Mouse (Mus musculus) liver, embryonic 12.5 days (tissue): ENCODE data around the gene Gm49673. TPM values are rescaled to one million over a fixed set of nuclear protein-coding genes. Genes with fewer than 3 reads are reported as not detected.
"Not testable (repeated sequence)": the region's sequence is repeated elsewhere in the genome, so short reads cannot be mapped to it uniquely, and the experiment has no call there.

ENCODE experiments used
- ATAC-seq: fragments of 200-750 bp; cut with Nextera tagmentation; 2 replicates; pipeline ENCODE4 v1.8.0; 2017; ENCODE audit warnings: moderate number of reproducible peaks, mild to moderate bottlenecking, moderate library complexity
- H3K27ac ChIP-seq: fragments of 300-500 bp; sonication (generic); 2 replicates; pipeline ENCODE4 v1.5.1; 2016; ENCODE audit warnings: mild to moderate bottlenecking
- H3K27me3 ChIP-seq: fragments of 300-500 bp; sonication (generic); replicated peaks from 2 replicates; pipeline ENCODE4 v1.6.1; 2016; ENCODE audit warnings: mild to moderate bottlenecking, moderate library complexity
- H3K36me3 ChIP-seq: fragments of 300-500 bp; sonication (generic); 2 replicates; pipeline ENCODE4 v1.6.1; 2016; ENCODE audit warnings: mild to moderate bottlenecking, moderate library complexity
- H3K4me1 ChIP-seq: fragments of 300-500 bp; sonication (generic); 2 replicates; pipeline ENCODE4 v1.6.1; 2016
- H3K4me2 ChIP-seq: fragments of 300-500 bp; sonication (generic); 2 replicates; pipeline ENCODE4 v1.6.1; 2016; ENCODE audit warnings: mild to moderate bottlenecking, moderate library complexity
- H3K4me3 ChIP-seq: fragments of 300-500 bp; sonication (generic); 2 replicates; pipeline ENCODE4 v1.5.1; 2016; ENCODE audit warnings: mild to moderate bottlenecking, moderate library complexity
- H3K9ac ChIP-seq: fragments of 300-500 bp; sonication (generic); 2 replicates; pipeline ENCODE4 v1.6.1; 2016; ENCODE audit warnings: mild to moderate bottlenecking, moderate library complexity
- H3K9me3 ChIP-seq: fragments of 300-500 bp; sonication (generic); replicated peaks from 2 replicates; pipeline ENCODE4 v1.6.1; 2016; ENCODE audit warnings: mild to moderate bottlenecking, moderate library complexity
- WGBS: fragments of 180-500 bp; shearing (Covaris S2); methylation state at CpG from one replicate; pipeline ENCODE4 v1.1.7; 2016; ENCODE audit not compliant: insufficient replicate concordance; 5-methylcytosine and 5-hydroxymethylcytosine counted together
- polyA plus RNA-seq: library from polyadenylated mRNA; unstranded; fragments of >200 nt; fragmentation: Nextera tagmentation; extraction: Ambion mirVana; gene quantifications from 2 replicates; pipeline ENCODE4 v1.2.1, GENCODE M21; 2016

Gm49673 gene
- polyA plus RNA-seq, 1 experiment from 2014 or later = not detected

GRCm38 (mm10) chr17:8164701-8165607 lies 17.4 kb upstream of the Gm49673 start, which contains the start of gene Fgfr1op:
TSS of gene Fgfr1op (plus strand) at chr17:8165501.
- 1% methylated on average over 15 of the region's 55 CpGs for WGBS
- H3K4me1 ChIP-seq, H3K27me3 ChIP-seq, H3K9me3 ChIP-seq: not testable (repeated sequence)
- ATAC-seq = peak; percentile 97
- Histone ChIP-seq H3K27ac (peak within 1 kb of the TSS; percentile 56; the same call in 1 of the 2 replicates), H3K4me3 (peak within 1 kb of the TSS; percentile 68), H3K9ac (peak within 1 kb of the TSS; percentile 79), H3K36me3 (peaks cover 14% of the 10 kb centered on the region), H3K4me2 (peak within 1 kb of the TSS; percentile 58)

- H3K27ac ChIP-seq, H3K36me3 ChIP-seq, H3K27me3 ChIP-seq, ATAC-seq, H3K4me1 ChIP-seq, H3K4me3 ChIP-seq, H3K4me2 ChIP-seq, H3K9me3 ChIP-seq, H3K9ac ChIP-seq: not testable (repeated sequence)
- 46% methylated on average over 2 of the region's 3 CpGs for whole genome bisulfite sequencing
These were observed 13.4 kb upstream of the Gm49673 start for GRCm38 (mm10) chr17:8160969-8161368.

GRCm38 (mm10) chr17:8158627-8159026 lies 11.0 kb upstream of the Gm49673 start:
- not testable (repeated sequence) for H3K4me1 ChIP-seq, H3K9me3 ChIP-seq, H3K4me3 ChIP-seq, H3K9ac ChIP-seq, H3K27me3 ChIP-seq, H3K36me3 ChIP-seq, H3K27ac ChIP-seq, H3K4me2 ChIP-seq, ATAC-seq
- no CpG with 5 or more reads among the region's 1 CpGs for WGBS

- H3K4me2 ChIP-seq, H3K27ac ChIP-seq, H3K4me1 ChIP-seq, H3K27me3 ChIP-seq, H3K4me3 ChIP-seq, ATAC-seq, H3K36me3 ChIP-seq, H3K9me3 ChIP-seq, H3K9ac ChIP-seq: not testable (repeated sequence)
- 80% methylated on average over 1 of the region's 8 CpGs for WGBS
These were observed 8.4 kb upstream of the Gm49673 start for GRCm38 (mm10) chr17:8155982-8156381.

- not testable (repeated sequence) for H3K27ac ChIP-seq, H3K4me1 ChIP-seq, H3K36me3 ChIP-seq, H3K9me3 ChIP-seq, ATAC-seq, H3K4me2 ChIP-seq, H3K9ac ChIP-seq, H3K4me3 ChIP-seq, H3K27me3 ChIP-seq
- WGBS = 75% methylated on average over 7 of the region's 7 CpGs
These were observed 7.4 kb upstream of the Gm49673 start for GRCm38 (mm10) chr17:8155010-8155409.

GRCm38 (mm10) chr17:8146931-8147330 lies 657 bp downstream of the Gm49673 start:
- Histone ChIP-seq H3K4me2 (peak overlapping the region; percentile 72), H3K4me3 (peak overlapping the region; percentile 67), H3K9ac (peak overlapping the region; percentile 78)
- not testable (repeated sequence) for H3K9me3 ChIP-seq, ATAC-seq, H3K36me3 ChIP-seq, H3K27ac ChIP-seq, H3K27me3 ChIP-seq, H3K4me1 ChIP-seq
- 23% methylated on average over 5 of the region's 5 CpGs for WGBS

GRCm38 (mm10) chr17:8143802-8144673 lies 3.5 kb downstream of the Gm49673 start:
- H3K4me2 ChIP-seq, H3K36me3 ChIP-seq, ATAC-seq, H3K4me1 ChIP-seq, H3K4me3 ChIP-seq, H3K27ac ChIP-seq, H3K9me3 ChIP-seq, H3K9ac ChIP-seq, H3K27me3 ChIP-seq: not testable (repeated sequence)
- WGBS = 76% methylated on average over 10 of the region's 14 CpGs

- H3K9me3 ChIP-seq, ATAC-seq, H3K4me2 ChIP-seq, H3K36me3 ChIP-seq, H3K27me3 ChIP-seq, H3K4me3 ChIP-seq, H3K27ac ChIP-seq, H3K4me1 ChIP-seq, H3K9ac ChIP-seq: not testable (repeated sequence)
- WGBS = 70% methylated on average over 3 of the region's 3 CpGs
These were observed 7.4 kb downstream of the Gm49673 start for GRCm38 (mm10) chr17:8140210-8140609.

GRCm38 (mm10) chr17:8138116-8138515 lies 9.5 kb downstream of the Gm49673 start:
- H3K36me3 ChIP-seq, ATAC-seq, H3K27me3 ChIP-seq, H3K9me3 ChIP-seq, H3K4me3 ChIP-seq, H3K4me2 ChIP-seq, H3K27ac ChIP-seq, H3K9ac ChIP-seq, H3K4me1 ChIP-seq: not testable (repeated sequence)
- WGBS = 87% methylated on average over 5 of the region's 5 CpGs

GRCm38 (mm10) chr17:8130849-8131248 lies 16.7 kb downstream of the Gm49673 start:
- no CpG with 5 or more reads among the region's 6 CpGs for WGBS
- H3K4me3 ChIP-seq, H3K9me3 ChIP-seq, H3K36me3 ChIP-seq, H3K27ac ChIP-seq, H3K9ac ChIP-seq, H3K27me3 ChIP-seq, ATAC-seq, H3K4me1 ChIP-seq, H3K4me2 ChIP-seq: not testable (repeated sequence)

- 78% methylated on average over 9 of the region's 9 CpGs for WGBS
- H3K27ac ChIP-seq, H3K4me3 ChIP-seq, H3K9ac ChIP-seq, H3K9me3 ChIP-seq, H3K27me3 ChIP-seq, ATAC-seq, H3K4me2 ChIP-seq, H3K36me3 ChIP-seq, H3K4me1 ChIP-seq: not testable (repeated sequence)
These were observed 18.0 kb downstream of the Gm49673 start for GRCm38 (mm10) chr17:8129578-8129977.

- WGBS = 75% methylated on average over 1 of the region's 7 CpGs
- H3K9me3 ChIP-seq, H3K4me1 ChIP-seq, H3K4me2 ChIP-seq, ATAC-seq, H3K27me3 ChIP-seq, H3K36me3 ChIP-seq, H3K4me3 ChIP-seq, H3K9ac ChIP-seq, H3K27ac ChIP-seq: not testable (repeated sequence)
These were observed 19.1 kb downstream of the Gm49673 start for GRCm38 (mm10) chr17:8128326-8128993.
